Mouse (Mus musculus): ENCODE results near the gene Zdhhc19.

- TF ChIP-seq CTCF (IDR thresholded peaks at IDR 0.05; ENCODE audit: borderline replicate concordance, control insufficient read depth, extremely low read depth, insufficient read depth, low read length, poor library complexity) (no peak), POLR2A (IDR thresholded peaks at IDR 0.05; ENCODE audit: control insufficient read depth, extremely low read depth, insufficient read depth, low read length, poor library complexity) (no peak)
Measured at GRCm38 (mm10) chr16:32456761-32457160, 39.3 kb upstream of the Zdhhc19 start.

Data from thymus, adult 2 months (tissue).